Mouse (Mus musculus) limb, embryonic 10.5 days (tissue): ENCODE measurements around the gene Upb1. TPM values are rescaled to one million over a fixed set of nuclear protein-coding genes. Genes with fewer than 3 reads are reported as not detected.
A peak's percentile ranks its signal among the peaks of the same experiment; 100 is the strongest.
"Not testable (repeated sequence)": the region's sequence is repeated elsewhere in the genome, so short reads cannot be mapped to it uniquely, and the experiment has no call there.

Source experiments
- DNase-seq: peaks from one replicate; pipeline ENCODE4 v3.0.0-alpha.2; 2017; ENCODE audit warnings: low spot score
- H3K27ac ChIP-seq: fragments of 300-500 bp; sonication (generic); 2 replicates; pipeline ENCODE4 v1.5.1; 2016; ENCODE audit warnings: mild to moderate bottlenecking
- H3K27me3 ChIP-seq: fragments of 300-500 bp; sonication (generic); 2 replicates; pipeline ENCODE4 v1.6.1; 2016; ENCODE audit warnings: low read depth, mild to moderate bottlenecking; ENCODE audit not compliant: poor library complexity, severe bottlenecking
- H3K36me3 ChIP-seq: fragments of 300-500 bp; sonication (generic); 2 replicates; pipeline ENCODE4 v1.6.1; 2016; ENCODE audit warnings: mild to moderate bottlenecking, moderate library complexity
- H3K4me1 ChIP-seq: fragments of 300-500 bp; sonication (generic); 2 replicates; pipeline ENCODE4 v1.6.1; 2016
- H3K4me3 ChIP-seq: fragments of 300-500 bp; sonication (generic); 2 replicates; pipeline ENCODE4 v1.5.1; 2016; ENCODE audit warnings: mild to moderate bottlenecking, moderate library complexity
- H3K9me3 ChIP-seq: fragments of 300-500 bp; sonication (generic); replicated peaks from 2 replicates; pipeline ENCODE4 v1.6.1; 2016; ENCODE audit warnings: mild to moderate bottlenecking
- WGBS: fragments of 180-500 bp; shearing (Covaris S2); methylation state at CpG from one replicate; pipeline ENCODE4 v1.1.7; 2016; 5-methylcytosine and 5-hydroxymethylcytosine counted together
- polyA plus RNA-seq: library from polyadenylated mRNA; unstranded; fragments of >200 nt; fragmentation: Nextera tagmentation; extraction: Ambion mirVana; gene quantifications from 2 replicates; pipeline ENCODE4 v1.2.1, GENCODE M21; 2016

The Upb1 gene
- 0.70 TPM in 1 of 2 replicates, not detected in the other for polyA plus RNA-seq

DNA sequence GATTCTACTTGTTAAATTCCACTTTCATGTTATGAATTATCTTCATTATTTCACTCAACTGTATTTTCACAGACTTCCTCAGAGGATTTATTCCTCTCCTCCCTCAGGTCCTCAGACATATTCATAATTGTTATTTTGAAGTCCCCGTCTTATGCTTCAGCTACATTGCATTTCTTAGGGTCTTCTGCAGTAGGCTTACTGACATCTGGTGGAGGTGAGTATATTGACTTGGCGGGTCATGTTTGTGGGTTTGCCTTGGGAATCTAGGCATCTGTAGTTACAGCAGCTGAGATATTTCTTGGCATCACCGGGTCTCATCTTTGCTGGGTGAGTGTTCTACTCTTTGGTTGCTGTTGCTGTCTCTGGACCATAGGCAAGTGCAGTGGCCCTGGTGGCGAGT lies at the start of gene Upb1:
Gene Upb1, plus strand, starts transcription at position 158 of the 400 bp plus-strand sequence.
- no peaks in the 10 kb centered on the region for H3K27me3 ChIP-seq
- no peak for DNase-seq
- WGBS, result 79% methylated on average over 4 of the region's 4 CpGs
- no peaks in the 10 kb centered on the region for H3K9me3 ChIP-seq
- H3K27ac ChIP-seq, result no peak within 1 kb of the TSS
- H3K36me3 ChIP-seq, result no peaks in the 10 kb centered on the region
- peaks cover 10% of the 10 kb centered on the region; the same call in 1 of the 2 replicates for H3K4me1 ChIP-seq
- H3K4me3 ChIP-seq, result no peak within 1 kb of the TSS

DNA sequence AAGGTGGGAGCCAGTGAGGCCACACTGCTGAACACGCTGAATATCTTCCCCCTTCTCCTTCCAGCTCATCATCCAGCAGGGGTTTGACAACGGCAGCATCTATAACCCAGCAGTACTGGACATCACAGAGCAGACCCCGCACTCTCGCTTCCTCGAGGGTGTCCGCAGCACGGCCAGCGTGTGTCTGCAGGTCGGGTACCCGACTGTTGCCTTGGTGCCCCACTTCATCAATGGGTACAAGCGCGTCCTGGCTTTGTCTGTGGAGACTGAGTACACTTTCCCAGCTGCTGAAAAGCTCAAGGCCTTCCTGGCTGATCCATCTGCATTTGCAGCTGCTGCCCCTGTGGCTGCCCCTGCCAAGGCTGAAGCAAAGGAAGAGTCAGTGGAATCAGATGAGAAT lies 48.4 kb upstream of the Upb1 start:
- no peak for DNase-seq
- Histone ChIP-seq H3K4me1 (no peaks in the 10 kb centered on the region), H3K27ac (no peak overlapping the region), H3K27me3 (no peaks in the 10 kb centered on the region), H3K9me3 (no peaks in the 10 kb centered on the region), H3K36me3 (no peaks in the 10 kb centered on the region), H3K4me3 (no peak overlapping the region)
- WGBS, result 96% methylated on average over 12 of the region's 12 CpGs

DNA sequence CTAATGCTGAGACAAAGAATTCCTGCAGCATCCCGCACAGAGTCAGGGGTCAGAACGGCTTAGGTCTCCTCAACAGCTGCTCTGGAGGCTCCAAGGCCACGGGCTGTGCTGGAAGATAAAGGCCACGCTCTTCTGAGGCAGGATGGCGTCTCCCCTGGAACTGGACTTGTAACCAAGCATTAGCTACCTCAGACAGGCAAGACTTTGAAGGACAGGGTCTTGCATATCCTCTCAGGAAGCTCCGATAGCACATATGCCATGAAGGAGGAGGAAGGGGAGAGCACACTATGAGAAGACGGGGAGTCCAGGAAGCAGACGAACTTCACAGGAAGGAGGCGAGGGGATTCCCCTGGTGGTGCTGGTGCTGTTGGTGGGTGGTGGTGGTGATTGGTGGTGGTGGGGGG lies 47.1 kb upstream of the Upb1 start:
- not testable (repeated sequence) for H3K27ac ChIP-seq, H3K4me3 ChIP-seq, H3K36me3 ChIP-seq, H3K4me1 ChIP-seq, H3K9me3 ChIP-seq, DNase-seq, H3K27me3 ChIP-seq
- 77% methylated on average over 9 of the region's 9 CpGs for WGBS

DNA sequence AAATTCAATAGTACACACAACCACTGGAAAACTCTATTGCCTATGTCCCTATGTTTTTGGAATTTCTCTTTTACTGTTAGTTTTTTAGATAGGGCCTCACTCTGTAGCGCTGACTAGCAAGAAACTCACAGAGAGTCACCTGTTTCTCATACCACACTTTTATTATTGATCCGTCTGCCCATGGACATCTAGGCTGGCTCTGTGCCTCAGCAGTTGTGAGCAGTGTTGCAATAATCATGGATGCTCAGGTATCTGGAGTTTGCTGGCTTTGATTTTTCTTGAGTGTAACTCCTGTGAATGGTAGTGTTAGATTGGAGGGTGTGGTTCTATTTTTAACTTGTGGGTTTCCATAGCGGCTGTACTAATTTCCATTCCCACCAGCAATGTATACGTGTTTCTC lies 45.6 kb upstream of the Upb1 start:
- Histone ChIP-seq H3K4me1 (no peaks in the 10 kb centered on the region), H3K9me3 (no peaks in the 10 kb centered on the region), H3K36me3 (no peaks in the 10 kb centered on the region), H3K27ac (no peak overlapping the region), H3K27me3 (no peaks in the 10 kb centered on the region), H3K4me3 (no peak overlapping the region)
- peak; percentile 12 for DNase-seq
- 78% methylated on average over 4 of the region's 4 CpGs for WGBS

DNA sequence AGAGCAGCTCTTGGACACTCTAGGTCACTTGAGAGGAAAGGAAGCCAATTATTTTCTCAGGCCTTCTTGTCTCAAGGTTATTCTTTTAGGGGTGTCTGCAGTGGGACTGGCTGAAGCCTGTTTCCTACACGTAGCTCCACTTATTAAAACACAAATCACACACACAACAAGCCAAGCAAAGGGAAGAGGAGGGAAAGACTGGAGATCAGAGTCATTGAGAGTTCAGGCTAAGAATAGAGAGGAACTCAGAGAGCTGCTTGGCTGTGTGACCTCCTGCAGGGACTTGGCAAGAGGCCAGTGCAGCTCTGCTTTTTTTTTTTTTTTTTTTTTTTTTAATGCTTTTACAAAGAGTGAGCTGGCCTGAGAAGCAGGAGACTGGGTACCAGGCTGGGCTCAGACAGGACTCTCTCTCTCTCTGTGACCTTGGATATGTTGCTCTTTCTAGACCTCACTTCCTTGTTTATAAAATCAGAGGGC lies 36.7 kb upstream of the Upb1 start:
- 68% methylated on average over 1 of the region's 1 CpGs for WGBS
- not testable (repeated sequence) for H3K27ac ChIP-seq

DNA sequence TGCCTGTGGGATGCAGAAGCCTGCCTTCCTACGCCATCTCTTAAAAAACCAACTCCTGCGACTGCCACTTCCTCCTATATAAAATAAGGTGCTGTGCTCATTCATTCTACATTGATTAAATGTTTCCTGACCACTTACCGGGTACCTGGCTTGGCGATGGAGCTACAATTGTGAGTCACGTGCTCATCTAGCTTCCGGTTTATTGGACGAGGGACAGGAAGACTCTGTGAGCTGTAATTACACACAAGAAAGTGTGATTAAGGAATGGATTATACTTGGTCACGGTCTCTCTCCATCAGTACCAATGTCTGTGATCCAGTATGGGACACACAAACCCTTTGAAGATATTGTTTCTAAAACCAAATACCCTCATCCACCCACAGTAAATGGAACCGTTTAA lies 36.1 kb upstream of the Upb1 start:
- Histone ChIP-seq H3K4me1 (no peaks in the 10 kb centered on the region), H3K36me3 (no peaks in the 10 kb centered on the region), H3K9me3 (no peaks in the 10 kb centered on the region), H3K4me3 (peak overlapping the region; percentile 29; the same call in 1 of the 2 replicates), H3K27me3 (no peaks in the 10 kb centered on the region), H3K27ac (no peak overlapping the region)
- 88% methylated on average over 9 of the region's 9 CpGs for WGBS
- no peak for DNase-seq

More for the DNA sequence above, 36.7 kb upstream of the Upb1 start:
- H3K9me3 ChIP-seq, H3K4me3 ChIP-seq, H3K36me3 ChIP-seq, DNase-seq, H3K27me3 ChIP-seq, H3K4me1 ChIP-seq: not testable (repeated sequence)

DNA sequence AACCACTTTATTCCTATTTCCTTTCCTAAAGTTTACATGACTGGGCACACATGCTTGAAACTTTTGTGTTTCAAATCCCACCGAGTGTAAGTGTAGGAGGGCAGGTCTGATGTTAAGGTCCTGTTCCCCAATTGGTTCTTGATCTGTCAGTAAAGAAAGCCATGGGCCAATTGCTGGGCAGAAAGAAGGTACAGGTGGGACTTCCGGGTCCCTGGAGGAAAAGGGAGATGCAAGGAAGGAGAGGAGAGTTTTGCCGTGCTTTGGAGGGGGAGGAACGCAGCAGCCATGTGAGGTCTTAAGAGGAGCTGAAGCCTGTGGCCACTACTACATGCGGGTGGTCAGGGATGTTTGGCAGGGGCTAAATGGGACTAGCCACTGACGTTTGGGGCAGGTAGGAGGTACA lies 35.7 kb upstream of the Upb1 start:
- no peaks in the 10 kb centered on the region for H3K9me3 ChIP-seq
- no peak for DNase-seq
- H3K4me1 ChIP-seq, result no peaks in the 10 kb centered on the region
- H3K36me3 ChIP-seq, result no peaks in the 10 kb centered on the region
- no peak overlapping the region for H3K27ac ChIP-seq
- 55% methylated on average over 6 of the region's 6 CpGs for WGBS
- peak overlapping the region; percentile 29 for H3K4me3 ChIP-seq
- H3K27me3 ChIP-seq, result no peaks in the 10 kb centered on the region

DNA sequence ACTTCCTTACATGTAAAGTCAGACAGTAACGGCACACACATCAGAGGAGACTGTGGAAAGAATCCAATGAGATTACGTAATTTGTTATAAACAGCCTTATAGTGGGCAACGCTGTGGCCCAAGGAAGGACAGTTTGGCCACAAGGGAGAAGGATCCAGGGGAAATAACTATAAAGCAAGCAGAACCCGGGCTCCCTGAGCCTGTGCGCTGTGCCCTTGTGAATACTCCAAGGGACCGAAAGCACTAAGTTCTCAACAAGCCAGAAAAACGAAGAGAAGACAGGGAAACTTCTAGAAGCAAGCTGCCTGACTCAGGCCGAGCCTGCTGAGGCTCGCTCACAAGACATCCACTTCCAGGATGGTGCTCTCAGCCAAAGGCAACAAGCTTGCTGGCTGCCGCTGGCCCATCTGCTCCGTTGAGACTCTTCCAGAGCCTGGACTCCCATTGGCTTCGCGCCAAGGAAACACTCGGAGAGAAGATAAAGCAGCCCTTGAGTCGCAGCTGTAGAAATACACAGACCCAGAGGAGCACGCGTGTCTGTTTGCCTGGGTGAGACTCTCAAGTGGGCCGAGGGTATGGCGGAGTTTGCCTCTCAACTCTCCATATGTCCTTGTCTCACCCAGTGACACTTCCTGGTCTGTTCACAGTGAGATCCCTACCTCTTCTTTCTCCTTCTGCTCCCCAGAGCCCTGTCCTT lies 27.1 kb upstream of the Upb1 start:
- 91% methylated on average over 15 of the region's 19 CpGs for WGBS
- not testable (repeated sequence) for H3K27me3 ChIP-seq, H3K36me3 ChIP-seq, H3K4me3 ChIP-seq, H3K27ac ChIP-seq, DNase-seq, H3K4me1 ChIP-seq, H3K9me3 ChIP-seq

DNA sequence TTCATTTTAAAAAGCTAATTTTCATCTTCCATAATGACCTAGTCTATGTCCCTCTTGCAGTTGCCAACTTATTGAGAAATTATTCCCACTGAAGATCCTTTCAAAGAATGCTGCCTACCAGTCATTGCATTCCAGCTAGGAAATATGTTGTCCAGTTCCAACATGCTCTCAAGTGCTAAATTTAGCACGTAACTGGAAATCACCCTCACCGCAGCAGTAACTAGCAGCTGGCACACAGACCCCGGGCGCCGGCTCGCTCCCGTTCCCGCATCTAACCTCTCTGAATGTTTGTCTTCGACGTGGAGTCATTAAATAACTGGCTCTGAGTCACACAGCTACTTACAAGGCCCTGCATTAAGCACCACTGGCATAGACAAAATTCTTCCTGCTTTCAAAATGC lies 22.2 kb upstream of the Upb1 start:
- no peaks in the 10 kb centered on the region for H3K4me1 ChIP-seq
- no peaks in the 10 kb centered on the region for H3K36me3 ChIP-seq
- DNase-seq, result no peak
- no peaks in the 10 kb centered on the region for H3K27me3 ChIP-seq
- H3K4me3 ChIP-seq, result no peak overlapping the region
- no peaks in the 10 kb centered on the region for H3K9me3 ChIP-seq
- no peak overlapping the region for H3K27ac ChIP-seq
- 85% methylated on average over 10 of the region's 10 CpGs for WGBS

DNA sequence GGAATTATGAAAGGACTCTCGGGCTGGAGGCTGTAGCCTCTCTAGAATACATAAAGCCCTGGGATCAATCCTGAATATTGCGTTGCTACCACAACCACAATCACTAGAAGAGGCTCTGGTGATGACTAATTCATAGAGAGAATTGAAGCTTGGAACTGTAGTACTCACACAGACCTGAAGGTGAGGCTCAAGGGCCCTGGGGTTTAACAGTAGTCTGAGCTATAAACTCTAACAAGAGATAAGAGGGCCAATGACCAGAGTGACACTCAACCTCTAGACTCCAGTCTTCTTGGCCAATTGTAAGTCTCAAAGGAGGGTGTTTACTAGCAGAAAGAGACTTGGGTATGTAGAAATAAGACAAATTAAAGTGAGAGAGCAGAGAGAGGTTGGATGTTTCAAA lies 10.8 kb upstream of the Upb1 start:
- no peaks in the 10 kb centered on the region for H3K27me3 ChIP-seq
- H3K36me3 ChIP-seq, result no peaks in the 10 kb centered on the region
- H3K9me3 ChIP-seq, result no peaks in the 10 kb centered on the region
- 92% methylated on average over 2 of the region's 2 CpGs for WGBS
- H3K27ac ChIP-seq, result no peak overlapping the region
- no peak overlapping the region for H3K4me3 ChIP-seq
- no peaks in the 10 kb centered on the region for H3K4me1 ChIP-seq
- DNase-seq, result no peak

DNA sequence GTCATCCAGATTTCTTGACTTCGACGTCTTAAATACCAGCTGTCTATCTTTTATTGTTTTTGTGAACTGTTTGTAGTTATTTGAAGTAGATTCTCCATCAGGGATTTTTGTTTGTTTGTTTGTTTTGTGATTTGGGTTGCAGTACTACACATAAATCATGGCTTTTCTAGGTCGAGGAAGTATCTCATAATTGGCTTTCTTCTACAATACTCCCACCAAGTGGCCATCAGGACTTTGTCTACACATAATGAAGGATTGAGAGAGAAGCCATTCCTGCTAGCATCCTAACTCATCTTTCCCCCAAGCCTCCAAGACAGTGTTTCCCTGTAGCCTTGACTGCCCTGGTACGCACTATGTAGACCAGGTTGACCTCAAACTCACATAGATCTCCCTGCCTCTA lies 10.1 kb upstream of the Upb1 start:
- DNase-seq, result no peak
- Histone ChIP-seq H3K27ac (no peak overlapping the region), H3K36me3 (no peaks in the 10 kb centered on the region), H3K27me3 (no peaks in the 10 kb centered on the region), H3K9me3 (no peaks in the 10 kb centered on the region), H3K4me3 (no peak overlapping the region), H3K4me1 (no peaks in the 10 kb centered on the region)
- WGBS, result 92% methylated on average over 4 of the region's 4 CpGs

DNA sequence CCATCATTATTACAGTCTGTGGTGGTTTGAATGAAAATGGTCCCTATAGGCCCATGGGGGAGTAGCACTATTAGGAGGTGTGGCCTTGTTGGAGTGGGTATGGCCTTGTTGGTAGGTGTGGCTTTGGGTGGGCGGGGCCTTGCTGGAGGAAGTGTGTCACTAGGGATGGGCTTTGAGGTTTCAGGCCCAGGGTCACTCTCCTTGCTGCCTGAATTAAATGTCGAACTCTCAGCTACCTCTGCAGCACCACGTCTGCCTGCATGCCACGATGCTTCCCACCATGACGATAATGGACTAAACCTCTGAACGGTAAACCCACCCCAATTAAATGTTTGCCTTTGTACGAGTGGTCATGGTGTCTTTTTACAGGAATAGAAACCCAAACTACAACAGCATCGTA lies 6.1 kb upstream of the Upb1 start:
- peaks cover 10% of the 10 kb centered on the region; the same call in 1 of the 2 replicates for H3K4me1 ChIP-seq
- no peaks in the 10 kb centered on the region for H3K9me3 ChIP-seq

DNA sequence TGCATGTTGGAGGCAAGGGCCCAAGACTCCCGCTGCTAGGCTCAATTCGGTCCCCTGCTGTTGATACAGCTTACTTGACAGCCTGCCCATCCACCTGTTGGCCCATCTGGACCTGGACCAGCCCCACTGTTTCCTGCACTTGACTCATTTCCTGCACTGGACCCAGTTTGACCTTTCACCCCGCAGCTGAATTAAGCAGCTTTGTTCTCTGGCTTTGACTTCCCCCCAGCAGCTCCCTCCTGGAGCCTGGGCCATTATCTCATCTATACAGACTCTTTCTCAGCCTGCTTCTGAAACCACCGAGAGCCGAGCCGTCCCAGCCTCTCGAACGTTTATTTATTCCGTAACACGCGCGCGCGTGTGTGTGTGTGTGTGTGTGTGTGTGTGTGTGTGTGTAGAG lies 3.9 kb upstream of the Upb1 start:
- H3K27me3 ChIP-seq, result no peaks in the 10 kb centered on the region
- 72% methylated on average over 14 of the region's 14 CpGs for WGBS
- no peak overlapping the region for H3K4me3 ChIP-seq
- DNase-seq, result no peak
- H3K27ac ChIP-seq, result no peak overlapping the region
- no peaks in the 10 kb centered on the region for H3K9me3 ChIP-seq
- H3K36me3 ChIP-seq, result no peaks in the 10 kb centered on the region
- H3K4me1 ChIP-seq, result peaks cover 10% of the 10 kb centered on the region; the same call in 1 of the 2 replicates

More for the DNA sequence above, 6.1 kb upstream of the Upb1 start:
- no peak overlapping the region for H3K27ac ChIP-seq
- H3K36me3 ChIP-seq, result no peaks in the 10 kb centered on the region
- H3K27me3 ChIP-seq, result no peaks in the 10 kb centered on the region
- DNase-seq, result no peak
- H3K4me3 ChIP-seq, result no peak overlapping the region
- 87% methylated on average over 8 of the region's 8 CpGs for WGBS

DNA sequence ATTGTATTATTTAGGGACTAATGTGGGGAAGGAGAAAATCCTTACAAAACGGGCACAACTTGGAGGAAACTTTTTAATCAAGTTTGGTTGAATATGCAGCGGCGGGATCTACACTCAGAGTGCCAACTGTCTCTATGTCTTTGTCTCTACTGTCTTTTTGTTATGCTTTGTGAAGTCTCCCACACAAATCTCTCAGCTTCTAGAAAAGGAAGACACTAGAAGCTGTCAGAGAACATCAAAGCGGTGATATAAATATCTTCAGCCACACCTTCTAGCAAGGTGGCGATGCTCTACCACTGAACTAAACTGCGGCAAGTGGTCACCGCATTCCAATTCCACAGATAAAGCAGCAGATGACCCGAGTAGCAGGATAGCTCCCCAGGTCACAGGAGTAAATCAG lies 5.0 kb downstream of the Upb1 start:
- 90% methylated on average over 8 of the region's 8 CpGs for WGBS
- DNase-seq, result no peak

More for the DNA sequence above, 5.0 kb downstream of the Upb1 start:
- Histone ChIP-seq H3K36me3 (no peaks in the 10 kb centered on the region), H3K27me3 (no peaks in the 10 kb centered on the region), H3K27ac (no peak overlapping the region), H3K9me3 (no peaks in the 10 kb centered on the region), H3K4me3 (no peak overlapping the region), H3K4me1 (no peaks in the 10 kb centered on the region)
